Mouse (Mus musculus) liver, adult 2 months (tissue): ENCODE measurements around the gene Inf2.

Experiments used
- CTCF ChIP-seq: fragments of 200-500 bp; IDR thresholded peaks from 2 replicates; pipeline ENCODE4 v1.5.1; 2011; ENCODE audit warnings: low read depth, low read length, control low read depth
- POLR2A ChIP-seq: fragments of 200-500 bp; IDR thresholded peaks from 2 replicates; pipeline ENCODE4 v1.6.1; 2011; ENCODE audit warnings: low read length, control low read depth; ENCODE audit not compliant: insufficient read depth; ENCODE audit errors: extremely low read depth

GRCm38 (mm10) chr12:112632084-112632777 is 43.6 kb downstream of the Inf2 start:
- TF ChIP-seq CTCF (no peak), POLR2A (no peak)
